Mouse (Mus musculus) testis, adult 2 months (tissue): ENCODE data around the gene Ndufs1.

ENCODE experiments used
- CTCF ChIP-seq: fragments of 200-500 bp; IDR thresholded peaks from 2 replicates; pipeline ENCODE4 v1.5.1; 2012; ENCODE audit warnings: low read depth, mild to moderate bottlenecking, inconsistent platforms, low read length, moderate library complexity; ENCODE audit not compliant: control insufficient read depth, insufficient read depth, insufficient replicate concordance
- POLR2A ChIP-seq: fragments of 200-500 bp; IDR thresholded peaks from 2 replicates; pipeline ENCODE4 v1.6.1; 2012; ENCODE audit warnings: low read depth, mild to moderate bottlenecking, inconsistent platforms, low read length, moderate library complexity; ENCODE audit not compliant: control insufficient read depth

- TF ChIP-seq CTCF (no peak), POLR2A (no peak)
These were observed 37.6 kb upstream of the Ndufs1 start, which contains the start of gene Gpr1 for GRCm38 (mm10) chr1:63214271-63214558.
